ENCODE assay signal across 26 mouse cellular contexts in the genomic region with DNA sequence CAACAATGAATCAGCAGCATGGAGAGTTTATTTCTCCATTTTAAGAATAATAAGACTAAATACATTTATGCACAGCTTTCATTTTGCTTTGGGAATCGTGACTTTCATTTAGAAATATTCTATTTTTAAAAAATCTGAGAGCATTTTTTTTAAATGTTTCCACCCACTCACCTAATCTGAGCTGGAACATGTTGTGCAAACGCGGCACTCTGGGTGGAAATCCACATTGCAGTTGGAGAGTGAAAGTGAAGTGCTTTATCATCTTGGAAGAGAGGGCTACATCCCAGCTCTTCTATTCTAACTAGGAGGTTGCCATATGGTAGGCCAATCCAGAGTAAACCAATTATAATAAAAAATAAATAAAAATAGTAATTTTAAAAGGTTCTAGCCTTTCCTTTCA. TPM values are rescaled to one million over a fixed set of nuclear protein-coding genes. Genes with fewer than 3 reads are reported as not detected.
A peak's percentile ranks its signal among the peaks of the same experiment; 100 is the strongest.
DNase-seq lines count a peak whose midpoint lies in the region; ATAC-seq and TF ChIP-seq lines count a peak whose summit lies in the region.
"Had no signal": no experiment of that assay in that cellular context is flagged by ENCODE, and none has a peak within 500 bp of the region (broad histone marks: within the 10 kb centered on the region; RNA-seq: fewer than 3 reads in every experiment).

No protein-coding gene starts in this region.

- no peak for DNase-seq in heart, adult 2 months
- DNase-seq in left cerebral cortex, adult 11 months (ENCODE audit: low spot score): peak; percentile 53
- DNase-seq in left cerebral cortex, postnatal 10 days (ENCODE audit: extremely low spot score in 1 of 2, low spot score in 2 of 2): no peak
- DNase-seq in brain, adult 2 months (ENCODE audit: low read depth, low spot score): peak; percentile 86
- DNase-seq in left cerebral cortex, postnatal 36 days (ENCODE audit: low spot score in 2 of 2): peak; percentile 59 to 62
- no peak for DNase-seq in gastrocnemius, postnatal 14 days
- DNase-seq: adrenal gland, postnatal 36 days; cerebellum, adult 11 months; cerebellum, postnatal 10 days; heart, postnatal 10 days; kidney, adult 9 months; kidney, postnatal 14 days; liver, postnatal 0 days had no signal

- H3K79me2 ChIP-seq in heart, adult 2 months (replicated peaks; ENCODE audit: control insufficient read depth, insufficient read depth, low read length): no peaks in the 10 kb centered on the region

- H3K36me3 ChIP-seq in heart, adult 2 months (ENCODE audit: control insufficient read depth, insufficient read depth, low read length): no peaks in the 10 kb centered on the region
- H3K36me3 ChIP-seq in heart, embryonic 11.5 days (ENCODE audit: control insufficient read depth, insufficient read depth, low read length): no peaks in the 10 kb centered on the region
- no peaks in the 10 kb centered on the region for H3K36me3 ChIP-seq in liver, embryonic 12.5 days
- H3K36me3 ChIP-seq: forebrain, embryonic 10.5 days; heart, embryonic 12.5 days; hindbrain, embryonic 10.5 days; intestine, embryonic 15.5 days; midbrain, embryonic 15.5 days; neural tube, embryonic 12.5 days had no signal

- intact Hi-C loops in heart, adult 2 months (cut with DNase I): loop anchor here (5.0 kb wide), 1 partner anchor 59 kb away; no protein-coding TSS in a partner anchor
- intact Hi-C loops in left cerebral cortex, postnatal 10 days (cut with DNase I): no loop called here
- intact Hi-C loops in left cerebral cortex, postnatal 36 days (cut with DNase I): loop anchor here (1.0 kb wide), 1 partner anchor 80 kb away; no protein-coding TSS in a partner anchor
- intact Hi-C loops in gastrocnemius, postnatal 14 days (cut with DNase I; ENCODE audit: low total_unique reads): loop anchor here (10.0 kb wide), 1 partner anchor 221 kb away; no protein-coding TSS in a partner anchor

- no peak for TF ChIP-seq EP300 in heart, adult 2 months (IDR thresholded peaks at IDR 0.05; ENCODE audit: insufficient read depth, low read depth, low read length)

- no peak overlapping the region for H3K9ac ChIP-seq in heart, adult 2 months (ENCODE audit: low read depth, low read length)
- no peak overlapping the region for H3K9ac ChIP-seq in heart, embryonic 11.5 days (ENCODE audit: low read depth, low read length)
- no peak overlapping the region for H3K9ac ChIP-seq in liver, embryonic 12.5 days
- H3K9ac ChIP-seq: heart, embryonic 12.5 days; intestine, embryonic 15.5 days; liver, postnatal 0 days; midbrain, embryonic 15.5 days; neural tube, embryonic 12.5 days had no signal

- no peak overlapping the region for H3K4me3 ChIP-seq in heart, adult 2 months
- no peak overlapping the region for H3K4me3 ChIP-seq in heart, embryonic 11.5 days (ENCODE audit: low read depth, low read length)
- no peak overlapping the region for H3K4me3 ChIP-seq in liver, embryonic 12.5 days
- H3K4me3 ChIP-seq: forebrain, embryonic 10.5 days; heart, embryonic 12.5 days; hindbrain, embryonic 10.5 days; intestine, embryonic 15.5 days; midbrain, embryonic 15.5 days; neural tube, embryonic 12.5 days had no signal

- WGBS in heart, adult 2 months: 39% methylated on average over 3 of the region's 3 CpGs
- WGBS in heart, embryonic 11.5 days (ENCODE audit: insufficient replicate concordance): 67% methylated on average over 3 of the region's 3 CpGs
- WGBS in liver, embryonic 12.5 days (ENCODE audit: insufficient replicate concordance): 75% methylated on average over 3 of the region's 3 CpGs

- no peaks in the 10 kb centered on the region for H3K9me3 ChIP-seq in heart, embryonic 11.5 days (replicated peaks; ENCODE audit: control insufficient read depth, low read length)
- no peaks in the 10 kb centered on the region for H3K9me3 ChIP-seq in liver, embryonic 12.5 days (replicated peaks)
- H3K9me3 ChIP-seq: forebrain, embryonic 10.5 days; heart, embryonic 12.5 days; hindbrain, embryonic 10.5 days; intestine, embryonic 15.5 days; midbrain, embryonic 15.5 days; neural tube, embryonic 12.5 days had no signal

- H3K4me1 ChIP-seq in heart, adult 2 months (ENCODE audit: control insufficient read depth, insufficient read depth, low read length): peaks cover 1% of the 10 kb centered on the region
- H3K4me1 ChIP-seq in heart, embryonic 11.5 days (ENCODE audit: control insufficient read depth, insufficient read depth, low read length): 0 out of 2 replicates have a peak, but pooled peaks cover 4% of the 10 kb centered on the region
- H3K4me1 ChIP-seq in liver, embryonic 12.5 days: peaks cover 12% of the 10 kb centered on the region
- H3K4me1 ChIP-seq: neural tube, embryonic 12.5 days had no signal

- ATAC-seq in heart, embryonic 11.5 days (replicated peaks; ENCODE audit: insufficient number of reproducible peaks, low FRiP score, low TSS enrichment): no peak
- no peak for ATAC-seq in liver, embryonic 12.5 days
- ATAC-seq: CD4-positive, CD25-positive, alpha-beta regulatory T cell, adult 4 months; forebrain, embryonic 16.5 days; hindbrain, embryonic 16.5 days; intestine, embryonic 15.5 days; liver, postnatal 0 days; midbrain, embryonic 15.5 days had no signal

- peak overlapping the region; percentile 89 for H3K27ac ChIP-seq in heart, adult 2 months
- H3K27ac ChIP-seq in heart, embryonic 11.5 days (ENCODE audit: low read depth, low read length): no peak overlapping the region
- no peak overlapping the region for H3K27ac ChIP-seq in liver, embryonic 12.5 days
- H3K27ac ChIP-seq: forebrain, embryonic 10.5 days; hindbrain, embryonic 10.5 days; intestine, embryonic 15.5 days; macrophage; midbrain, embryonic 15.5 days; neural tube, embryonic 12.5 days; stomach, postnatal 0 days had no signal

- no peak for TF ChIP-seq CTCF in heart, adult 2 months (IDR thresholded peaks at IDR 0.05)

- H3K4me2 ChIP-seq in heart, embryonic 11.5 days: no peak overlapping the region
- H3K4me2 ChIP-seq in liver, embryonic 12.5 days: no peak overlapping the region
- H3K4me2 ChIP-seq: heart, embryonic 12.5 days; intestine, embryonic 15.5 days; midbrain, embryonic 15.5 days; neural tube, embryonic 12.5 days had no signal

- H3K27me3 ChIP-seq in heart, adult 2 months (ENCODE audit: control insufficient read depth, insufficient read depth, low read length): no peaks in the 10 kb centered on the region
- no peaks in the 10 kb centered on the region for H3K27me3 ChIP-seq in heart, embryonic 11.5 days (ENCODE audit: control insufficient read depth, insufficient read depth, low read length)
- no peaks in the 10 kb centered on the region for H3K27me3 ChIP-seq in liver, embryonic 12.5 days (replicated peaks)
- H3K27me3 ChIP-seq: heart, embryonic 12.5 days; intestine, embryonic 15.5 days; midbrain, embryonic 15.5 days; neural tube, embryonic 12.5 days had no signal

- TF ChIP-seq POLR2A in heart, adult 2 months (IDR thresholded peaks at IDR 0.05; ENCODE audit: insufficient read depth, low read depth, low read length): no peak

RNA-seq across cellular contexts. Expression of gene Arhgap21, which starts 4.8 kb away (rescaled TPM):
- total RNA-seq in heart, adult 2 months (2021): 10 to 100 TPM; 65.2 to 74.5 TPM
- polyA plus RNA-seq in heart, adult 2 months (2012; rRNA removed): 18.1 and 27.9 TPM in 2 replicates
- 19.3 and 20.4 TPM in 2 replicates for polyA plus RNA-seq in heart, embryonic 11.5 days (2014; fragmentation: Nextera tagmentation; extraction: Ambion mirVana)
- total RNA-seq in left cerebral cortex, postnatal 10 days (2021): 100 to 1,000 TPM; 204 to 212 TPM
- total RNA-seq in left cerebral cortex, postnatal 36 days (2021): 100 to 1,000 TPM; 210 to 310 TPM
- 10.9 and 12.4 TPM in 2 replicates for polyA plus RNA-seq in liver, embryonic 12.5 days (2016; fragmentation: Nextera tagmentation; extraction: Ambion mirVana)
- 10 to 100 TPM; 26.8 to 33.7 TPM for total RNA-seq in gastrocnemius, postnatal 14 days (2021)

Comparison
In these comparisons a context has a peak if more than half of its experiments do, and no peak if none do; other contexts are left out.
1. DNase-seq: peak in left cerebral cortex, adult 11 months (single experiment), brain, adult 2 months (single experiment) and left cerebral cortex, postnatal 36 days (2 of 2); none in heart, adult 2 months (0 of 2), left cerebral cortex, postnatal 10 days (0 of 2) and gastrocnemius, postnatal 14 days (single experiment).